Mouse (Mus musculus) G1E (cell line): ENCODE results near the gene Cdan1.
"Not testable (repeated sequence)": the region's sequence is repeated elsewhere in the genome, so short reads cannot be mapped to it uniquely, and the experiment has no call there.

ENCODE experiments used
- CTCF ChIP-seq: IDR thresholded peaks from 2 replicates; pipeline ENCODE4 v1.5.1; 2012; ENCODE audit warnings: low read depth, low read length, inconsistent platforms, mixed read lengths
- GATA2 ChIP-seq: IDR thresholded peaks from 2 replicates; pipeline ENCODE4 v1.6.1; 2012; ENCODE audit warnings: low read depth, low read length, inconsistent platforms, borderline replicate concordance
- POLR2AphosphoS5 ChIP-seq: IDR thresholded peaks from 2 replicates; pipeline ENCODE4 v1.6.1; 2012; ENCODE audit warnings: low read depth, low read length, inconsistent platforms; ENCODE audit not compliant: insufficient replicate concordance
- TAL1 ChIP-seq: conservative IDR thresholded peaks from 2 replicates; pipeline ENCODE4 v1.6.1; 2012; ENCODE audit warnings: low read depth, low read length, inconsistent platforms, mixed read lengths

DNA sequence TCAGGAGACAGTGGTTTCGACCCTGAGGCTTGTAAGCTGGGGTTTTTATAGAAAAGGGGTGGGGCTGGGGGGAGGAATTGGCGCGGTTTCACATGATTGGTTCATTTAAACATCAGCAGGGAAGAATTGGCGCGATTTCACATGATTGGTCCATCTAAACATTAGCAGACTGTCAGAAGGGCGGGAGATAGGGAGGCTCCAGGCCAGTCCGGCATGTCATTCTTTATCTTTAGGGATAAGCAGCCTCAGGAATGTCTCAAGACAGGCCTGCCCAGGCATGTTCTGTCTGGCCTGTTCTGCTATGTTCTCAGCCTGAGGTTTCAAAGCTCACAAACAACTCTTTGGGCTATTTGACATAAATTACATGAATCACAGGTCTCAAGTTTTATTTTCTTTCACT is 168.8 kb downstream of the Cdan1 start:
- TF ChIP-seq TAL1, GATA2, CTCF, POLR2AphosphoS5: not testable (repeated sequence)
